Mouse (Mus musculus) MEL (cell line): ENCODE measurements around the gene Gm21954.

Experiments used
- CHD1 ChIP-seq: IDR thresholded peaks from 2 replicates; pipeline ENCODE4 v1.6.1; 2012; ENCODE audit warnings: low read depth, mild to moderate bottlenecking, inconsistent platforms, low read length, improper control_type of control experiment
- CTCF ChIP-seq, 3 experiments: IDR thresholded peaks in 2 of 3; conservative IDR thresholded peaks in 1 of 3; 2 replicates each; pipeline ENCODE4 v1.5.1; 2011 to 2012; ENCODE audit warnings: low read length in 3 of 3, low read depth in 2 of 3, mild to moderate bottlenecking in 2 of 3, improper control_type of control experiment in 1 of 3, inconsistent platforms in 1 of 3, mixed read lengths in 1 of 3, moderate library complexity in 1 of 3; ENCODE audit not compliant: control insufficient read depth in 1 of 3, insufficient read depth in 1 of 3, poor library complexity in 1 of 3, severe bottlenecking in 1 of 3
- ELF1 ChIP-seq: IDR thresholded peaks from 2 replicates; pipeline ENCODE4 v1.6.1; 2014; ENCODE audit warnings: low read depth, mild to moderate bottlenecking, inconsistent platforms, low read length, improper control_type of control experiment, moderate library complexity
- ETS1 ChIP-seq: IDR thresholded peaks from 2 replicates; pipeline ENCODE4 v1.6.1; 2012; ENCODE audit warnings: low read depth, mild to moderate bottlenecking, inconsistent platforms, low read length, improper control_type of control experiment, moderate library complexity
- MAFK ChIP-seq: IDR thresholded peaks from 2 replicates; pipeline ENCODE4 v1.6.1; 2011; ENCODE audit warnings: low read depth, mild to moderate bottlenecking, low read length, improper control_type of control experiment, borderline replicate concordance
- POLR2A ChIP-seq, 2 experiments: IDR thresholded peaks; 2 replicates each; pipeline ENCODE4 v1.6.1; 2011 to 2012; ENCODE audit warnings: low read length in 2 of 2, mild to moderate bottlenecking in 2 of 2, control low read depth in 1 of 2, improper control_type of control experiment in 1 of 2, low read depth in 1 of 2, moderate library complexity in 1 of 2; ENCODE audit not compliant: control insufficient read depth in 1 of 2, insufficient read depth in 1 of 2, poor library complexity in 1 of 2
- RAD21 ChIP-seq: IDR thresholded peaks from 2 replicates; pipeline ENCODE4 v1.6.1; 2011; ENCODE audit warnings: mild to moderate bottlenecking, low read depth, low read length, improper control_type of control experiment

DNA sequence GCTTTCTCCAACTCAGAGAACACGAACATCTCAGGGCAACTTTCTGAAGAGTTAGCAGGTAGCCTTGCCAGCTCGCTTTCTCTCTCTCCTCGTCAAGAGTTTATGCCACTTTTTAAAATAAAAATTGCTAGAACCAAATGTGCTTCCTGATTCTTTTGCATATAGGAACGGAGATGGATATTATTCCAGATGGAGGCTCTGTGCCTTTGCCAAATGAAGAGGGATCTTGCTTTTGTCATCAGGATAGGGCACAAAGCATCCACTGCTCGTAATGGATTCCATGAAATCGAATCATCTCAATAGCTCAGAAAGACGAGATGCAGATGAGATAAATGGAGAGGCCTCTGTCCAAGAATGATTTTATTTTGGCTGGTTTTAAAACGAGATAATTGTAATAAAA lies 28.7 kb downstream of the Gm21954 start:
- TF ChIP-seq ETS1, result no peak
- TF ChIP-seq CHD1, result no peak
- no peak for TF ChIP-seq POLR2A (IDR thresholded peaks at IDR 0.05; ENCODE audit: control insufficient read depth in 1 of 2, insufficient read depth in 1 of 2, low read depth in 1 of 2, low read length in 2 of 2, poor library complexity in 1 of 2)
- TF ChIP-seq RAD21, result no peak
- no peak for TF ChIP-seq CTCF (IDR thresholded peaks at IDR 0.05 in 2 of 3, conservative IDR thresholded peaks at IDR 0.05 in 1 of 3; ENCODE audit: control insufficient read depth in 1 of 3, insufficient read depth in 1 of 3, low read depth in 2 of 3, low read length in 3 of 3, poor library complexity in 1 of 3, severe bottlenecking in 1 of 3)
- TF ChIP-seq MAFK, result no peak
- TF ChIP-seq ELF1, result no peak
